Mouse (Mus musculus) adrenal gland, postnatal 10 days (tissue): ENCODE results near the gene Amigo2. TPM values are rescaled to one million over a fixed set of nuclear protein-coding genes. Genes with fewer than 3 reads are reported as not detected.

Source experiments
- DNase-seq: peaks from one replicate; pipeline ENCODE4 v3.0.0; 2021; ENCODE audit warnings: mixed read lengths
- total RNA-seq, 2 experiments: library from RNA; stranded (reverse); gene quantifications; 2 replicates each; pipeline ENCODE4 v1.2.3; 2021

The Amigo2 gene
- total RNA-seq, 2 experiments from 2014 or later: 9.2 to 12.1 TPM

DNA sequence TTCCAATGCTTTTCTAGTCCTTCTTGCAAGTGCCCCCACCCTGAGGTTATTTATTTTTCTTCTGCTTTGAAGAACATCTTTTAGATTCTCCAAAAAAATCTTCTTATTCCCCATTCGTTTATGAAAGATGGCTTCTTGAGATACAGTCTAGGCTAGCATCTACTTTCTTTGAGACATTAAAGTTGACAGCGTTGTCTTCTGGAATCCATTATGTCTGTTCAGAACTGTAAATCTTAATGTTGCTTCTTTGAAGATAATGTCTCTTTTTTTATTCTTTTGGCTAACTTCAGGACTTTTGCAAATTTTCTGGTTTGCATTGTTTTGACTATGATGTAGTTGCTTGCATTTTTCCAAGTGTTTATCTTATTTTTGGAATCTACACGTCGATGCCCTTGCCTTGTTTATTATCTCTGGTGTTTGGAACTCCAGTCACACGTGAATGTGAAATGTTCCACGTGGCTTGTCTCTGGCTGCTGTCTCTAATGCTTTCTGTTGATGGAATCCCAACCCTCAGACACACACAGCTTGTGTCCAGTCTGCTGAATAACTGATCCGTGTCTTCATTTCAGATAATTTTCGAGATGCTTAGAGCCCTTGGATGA lies 20.1 kb upstream of the Amigo2 start:
- DNase-seq: no peak

DNA sequence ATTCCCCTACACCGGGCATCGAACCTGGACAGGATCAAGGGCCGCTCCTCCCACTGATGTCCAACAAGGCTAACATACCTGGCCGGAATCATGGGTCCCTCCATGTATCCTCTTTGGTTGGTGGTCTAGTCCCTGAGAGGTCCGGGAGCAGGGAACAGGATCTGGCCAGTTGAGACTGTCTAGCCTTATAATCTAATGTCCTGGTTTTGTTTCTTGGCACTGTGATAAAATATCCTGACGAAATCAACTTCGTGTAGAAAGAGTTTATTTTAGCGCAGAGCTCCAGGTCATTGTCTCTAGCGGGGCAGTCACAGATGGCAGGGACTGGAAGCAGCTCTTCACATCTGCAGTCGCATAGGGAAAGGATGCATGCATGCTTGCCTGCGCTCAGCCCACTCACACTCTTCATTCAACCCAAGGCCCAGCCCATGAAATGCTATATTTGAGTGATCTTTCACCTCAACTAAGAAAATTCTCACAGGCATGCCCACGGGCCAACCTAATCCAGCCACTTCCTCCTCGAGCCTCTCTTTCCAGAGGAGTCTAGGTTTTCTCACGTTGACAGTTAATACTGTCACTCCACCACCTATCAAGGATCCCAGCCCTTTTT lies 19.3 kb upstream of the Amigo2 start:
- no peak for DNase-seq

DNA sequence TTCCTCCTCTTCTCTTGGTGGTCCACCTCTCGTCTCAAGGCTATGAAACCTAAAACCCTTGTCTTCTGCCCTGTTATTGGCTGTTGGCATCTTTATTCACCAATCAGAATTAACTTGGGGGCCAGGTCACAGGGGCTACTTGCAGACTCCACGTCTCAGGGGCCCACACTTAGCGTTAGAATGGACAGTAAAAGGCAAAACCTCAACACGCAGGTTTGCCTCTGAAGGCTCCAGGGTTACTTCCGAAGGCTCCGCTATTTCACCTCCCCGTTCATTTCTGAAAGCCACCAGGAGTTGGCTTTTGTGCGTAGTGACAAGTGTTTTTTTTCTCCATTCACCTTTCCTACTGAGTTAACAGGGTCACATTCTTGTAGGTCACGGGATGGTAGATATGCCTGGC lies 15.2 kb upstream of the Amigo2 start:
- no peak for DNase-seq

DNA sequence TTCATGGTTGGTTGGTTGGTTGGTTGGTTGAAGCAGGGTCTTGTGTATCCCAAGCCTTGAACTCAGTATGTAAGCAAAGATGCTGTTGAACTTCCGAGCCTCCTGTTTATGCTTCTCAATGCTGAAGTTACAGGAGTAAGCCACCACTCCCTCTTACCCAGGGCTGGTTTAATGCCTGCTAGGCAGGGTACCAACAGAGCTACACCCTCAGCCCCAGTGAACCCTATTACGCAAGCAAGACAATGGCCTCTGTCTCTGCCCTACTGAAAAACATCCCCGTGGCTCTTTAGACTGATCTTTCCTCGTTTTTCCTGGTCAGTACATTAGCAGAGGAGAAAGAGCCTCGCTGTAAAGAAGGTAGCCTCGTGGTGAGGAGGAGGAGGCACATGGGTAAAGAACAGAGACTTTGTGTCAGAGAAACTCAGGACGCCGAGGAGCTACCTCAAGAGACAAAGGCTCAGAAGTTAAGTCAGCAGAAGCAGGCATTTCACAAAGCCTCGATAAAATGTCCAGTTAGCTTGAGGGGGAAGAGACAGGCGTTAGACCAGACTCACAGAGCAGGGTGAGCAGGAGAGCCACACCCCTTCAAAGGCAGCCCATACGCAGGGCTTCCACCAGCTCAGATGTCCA lies 13.0 kb upstream of the Amigo2 start:
- no peak for DNase-seq

DNA sequence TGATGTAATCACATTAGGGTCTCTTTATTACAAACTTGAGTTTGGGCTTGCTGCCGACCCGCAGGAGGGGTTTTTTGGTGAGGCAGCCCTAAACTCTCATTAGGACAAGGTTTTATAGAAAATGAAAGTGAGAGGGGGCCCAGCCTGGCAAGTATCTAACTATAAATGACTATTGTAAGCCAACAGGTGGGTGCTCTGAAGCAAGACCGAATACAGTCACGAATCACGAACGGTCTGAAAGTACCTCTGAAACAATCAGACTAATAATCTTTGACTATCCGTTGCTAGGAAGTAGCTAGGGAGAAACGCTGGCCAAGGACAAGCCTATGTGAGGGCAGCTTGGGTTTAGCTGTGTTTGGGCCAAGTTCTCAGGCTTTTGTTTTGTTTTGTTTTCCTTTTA lies 12.2 kb upstream of the Amigo2 start:
- no peak for DNase-seq

DNA sequence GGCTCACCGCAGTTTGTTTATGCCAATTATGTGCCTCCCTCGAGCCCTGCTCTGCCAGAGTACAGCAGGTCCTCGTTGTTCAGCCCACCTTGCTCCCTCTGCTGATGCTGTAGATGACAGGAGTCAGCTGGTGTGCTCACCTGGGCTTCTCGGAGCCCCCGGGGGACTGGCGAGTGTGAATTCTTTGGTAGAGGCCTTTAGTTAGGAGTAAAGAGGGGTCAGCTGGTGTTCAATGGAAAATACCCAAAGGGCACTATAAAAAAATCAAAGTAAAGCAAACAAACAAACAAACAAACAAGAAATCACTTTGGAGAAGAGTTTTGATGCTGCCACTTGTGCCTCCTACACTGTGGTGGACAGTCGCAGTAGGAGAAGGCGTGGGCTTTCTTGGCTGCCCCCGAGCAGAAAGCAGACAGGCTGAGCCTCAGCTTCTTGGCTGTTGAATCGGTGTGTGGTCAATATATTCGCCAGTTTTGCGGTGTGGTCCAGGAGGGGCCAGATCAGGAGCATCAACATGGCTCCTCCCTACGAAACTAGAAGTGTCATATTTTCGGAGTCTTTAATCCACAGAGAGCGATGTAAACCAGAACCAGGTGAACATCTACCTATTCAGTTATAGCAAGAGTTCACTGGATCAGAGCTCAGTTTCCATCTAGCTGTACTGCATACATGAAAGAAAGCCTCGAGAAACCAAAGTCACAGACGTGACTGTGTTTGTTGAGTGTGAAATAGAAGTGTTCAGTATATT lies 11.6 kb upstream of the Amigo2 start:
- DNase-seq: no peak

DNA sequence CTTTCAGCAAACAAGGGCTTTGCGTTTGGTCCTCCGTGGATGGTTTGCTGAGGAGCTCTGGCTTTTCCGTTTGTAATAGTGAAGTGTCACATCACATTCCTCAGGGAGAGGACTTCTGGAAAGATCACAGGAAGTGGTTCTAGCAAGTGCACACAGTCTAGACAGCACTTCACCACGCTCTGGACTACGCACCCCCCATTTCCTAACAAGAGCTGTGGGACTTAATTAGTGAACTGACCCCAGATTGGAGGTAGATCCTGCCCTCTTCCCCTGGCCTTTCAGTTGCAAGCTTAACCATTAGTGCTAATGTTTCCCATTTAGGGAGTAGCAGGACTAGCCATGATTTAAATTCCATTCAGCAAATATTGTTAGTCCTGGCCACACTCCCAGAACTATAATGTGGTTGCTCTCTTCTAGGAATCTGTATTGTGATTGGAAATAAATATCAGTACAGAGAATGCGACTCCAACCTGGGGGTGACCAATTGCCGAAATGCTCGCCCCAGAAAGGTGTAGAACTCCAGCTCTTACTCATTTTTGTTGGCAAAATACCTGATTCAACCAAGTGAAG lies 10.2 kb upstream of the Amigo2 start:
- no peak for DNase-seq

DNA sequence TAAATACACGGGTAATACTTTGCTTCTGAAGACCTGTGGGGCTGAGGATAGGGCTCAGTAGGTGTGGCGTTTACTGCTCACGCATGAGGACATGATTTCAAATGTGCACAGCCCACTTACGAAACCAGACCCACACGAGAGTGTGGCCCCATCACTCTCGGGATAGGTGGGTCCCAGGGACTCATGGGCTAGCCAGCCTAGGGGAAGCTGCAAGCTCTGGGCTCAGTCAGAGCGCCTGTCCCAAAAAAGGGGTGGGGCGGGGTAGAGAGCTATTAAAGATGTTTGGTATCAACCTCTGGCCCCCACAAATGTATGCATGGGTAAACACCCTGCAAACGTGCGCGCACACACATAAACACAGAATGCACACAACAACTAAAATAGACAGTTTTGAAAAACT lies 9.3 kb upstream of the Amigo2 start:
- DNase-seq: no peak

DNA sequence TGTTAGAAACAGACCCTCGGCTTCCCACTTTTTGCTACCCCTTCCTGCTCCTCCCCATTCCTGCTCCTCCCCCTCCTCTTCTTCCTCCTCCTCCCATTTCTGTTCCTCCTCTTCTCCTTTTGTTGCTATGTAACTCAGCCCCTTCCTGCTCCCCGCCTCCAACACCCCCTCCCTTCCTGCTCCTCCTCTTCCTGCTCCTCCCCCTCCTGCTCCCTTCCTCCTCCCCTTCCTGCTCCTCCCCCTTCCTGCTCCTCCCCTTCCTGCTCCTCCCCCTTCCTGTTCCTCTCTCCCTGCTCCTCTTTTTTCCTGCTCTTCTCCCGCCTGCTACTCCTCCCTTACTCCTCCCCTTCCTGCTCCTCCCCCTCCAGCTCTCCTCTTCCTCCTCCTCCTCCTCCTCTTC lies 8.7 kb upstream of the Amigo2 start:
- no peak for DNase-seq

DNA sequence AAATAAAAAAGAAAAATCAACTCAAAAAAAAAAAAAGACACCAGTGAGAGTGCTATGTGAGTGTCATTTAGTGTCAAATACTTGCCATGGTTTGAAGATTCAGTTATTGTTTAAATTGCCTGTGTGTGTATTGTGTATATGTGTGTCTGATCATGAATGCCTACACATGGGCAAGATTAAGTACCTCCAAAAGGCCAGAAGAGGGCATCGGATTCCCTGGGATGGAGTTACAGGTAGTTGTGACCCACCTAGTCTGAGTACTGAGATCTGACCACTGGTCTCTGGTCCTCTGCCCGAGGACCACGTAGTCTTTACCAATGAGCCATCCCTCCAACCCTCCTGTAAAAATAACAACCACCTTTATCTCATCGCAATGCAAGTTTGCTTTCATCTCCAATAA lies 7.3 kb upstream of the Amigo2 start:
- DNase-seq: no peak

DNA sequence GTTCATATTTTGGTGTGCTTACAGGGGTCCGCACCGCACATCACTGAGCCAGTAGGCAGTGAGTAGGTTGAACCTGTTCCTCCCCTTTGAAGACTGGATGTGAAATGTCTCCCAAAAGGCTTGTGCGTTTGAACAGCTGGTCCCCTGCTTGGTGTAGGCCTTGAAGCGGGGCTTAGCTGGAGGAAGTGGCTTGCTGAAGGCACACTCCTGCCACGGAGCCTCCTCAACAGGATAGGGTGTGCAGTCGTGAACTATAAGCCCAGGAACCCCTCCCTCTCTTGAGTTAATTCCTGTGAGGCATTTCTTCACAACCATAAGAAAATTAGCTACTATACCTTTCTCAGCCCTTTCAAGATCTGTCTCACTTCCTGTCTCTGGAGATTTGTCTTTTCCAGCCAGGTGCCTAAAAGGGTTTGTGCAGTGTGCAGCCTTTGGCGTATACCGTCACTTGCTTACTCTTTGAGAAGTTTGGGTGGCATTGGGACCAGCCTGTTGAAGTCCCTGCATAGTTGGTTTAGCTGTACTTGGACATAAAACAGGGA lies 5.5 kb upstream of the Amigo2 start:
- DNase-seq: no peak

DNA sequence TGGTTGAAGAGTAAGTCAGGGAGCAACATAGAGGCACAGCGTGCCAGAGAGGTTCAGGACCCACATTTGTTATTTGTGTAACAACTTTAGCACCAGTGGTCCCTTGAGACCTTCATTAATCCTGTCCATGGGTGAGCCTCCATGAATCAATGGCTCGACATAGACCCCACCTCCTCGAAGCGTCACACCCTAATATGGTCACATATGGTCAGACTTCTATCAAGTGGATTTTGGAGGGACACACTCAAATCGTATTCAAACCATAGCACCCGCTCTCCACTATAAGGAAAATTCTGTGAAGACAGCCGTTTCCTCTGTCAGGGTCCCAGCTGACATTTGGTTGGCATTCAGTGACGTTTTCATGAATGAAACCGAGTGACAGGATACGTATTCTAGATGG lies 2.2 kb upstream of the Amigo2 start:
- DNase-seq: no peak

DNA sequence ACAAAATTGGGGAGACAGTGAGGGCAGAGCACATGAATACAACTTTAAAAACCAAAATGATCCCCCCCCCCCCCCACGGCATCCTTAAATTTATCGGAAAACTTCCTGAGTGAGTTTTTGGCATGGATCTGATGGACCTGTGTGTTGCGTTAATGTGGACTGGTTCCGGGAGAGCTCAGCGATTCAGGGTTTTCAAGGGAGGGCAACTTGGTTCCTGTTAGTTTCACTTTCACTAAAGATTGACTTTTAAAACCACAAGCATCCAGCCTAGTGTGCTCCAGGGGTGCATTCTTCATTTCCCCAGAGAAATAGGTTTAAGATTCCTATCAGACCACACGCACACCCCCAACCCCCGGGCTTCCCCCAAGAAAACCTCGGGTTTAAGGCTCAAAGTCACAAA lies 1.2 kb upstream of the Amigo2 start:
- DNase-seq: peak; percentile 38

DNA sequence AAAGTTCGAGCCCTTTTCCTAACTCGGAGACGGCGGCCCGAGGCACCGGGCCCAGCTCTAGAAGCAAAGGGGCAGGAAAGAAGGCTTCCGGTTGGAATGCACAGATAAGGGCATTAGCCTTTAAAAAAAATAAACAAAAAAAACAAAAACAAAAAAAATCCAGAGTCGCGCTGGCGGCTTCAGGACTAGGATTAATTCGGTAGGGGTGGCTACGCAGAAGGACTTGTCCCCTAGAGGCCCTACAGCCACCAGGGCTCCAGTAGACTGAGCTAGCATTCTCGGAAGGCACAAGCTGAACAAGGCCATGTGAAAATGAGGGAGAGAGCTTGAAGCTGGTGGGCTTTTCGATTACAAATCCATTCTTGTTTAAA lies 689 bp upstream of the Amigo2 start:
- DNase-seq: peak; percentile 58

DNA sequence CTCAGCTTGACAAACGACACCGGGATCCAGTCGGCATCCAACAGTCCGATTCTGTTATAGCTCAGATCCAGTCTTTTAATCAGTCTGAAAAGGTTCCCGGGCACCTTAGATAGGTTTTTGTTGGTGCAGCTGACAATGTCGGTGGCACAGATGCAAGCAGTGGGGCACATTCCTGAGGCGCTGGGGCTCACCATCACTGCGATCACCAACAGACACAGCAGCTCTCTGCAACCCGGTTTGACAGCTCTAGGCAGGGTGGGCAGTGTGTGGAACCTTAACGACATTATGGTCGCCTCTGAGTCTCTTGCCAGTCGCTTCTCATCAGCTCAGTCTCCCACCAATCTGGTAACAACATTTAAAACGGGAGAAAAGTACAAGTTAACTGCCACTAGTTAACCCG lies 831 bp downstream of the Amigo2 start:
- DNase-seq: no peak

DNA sequence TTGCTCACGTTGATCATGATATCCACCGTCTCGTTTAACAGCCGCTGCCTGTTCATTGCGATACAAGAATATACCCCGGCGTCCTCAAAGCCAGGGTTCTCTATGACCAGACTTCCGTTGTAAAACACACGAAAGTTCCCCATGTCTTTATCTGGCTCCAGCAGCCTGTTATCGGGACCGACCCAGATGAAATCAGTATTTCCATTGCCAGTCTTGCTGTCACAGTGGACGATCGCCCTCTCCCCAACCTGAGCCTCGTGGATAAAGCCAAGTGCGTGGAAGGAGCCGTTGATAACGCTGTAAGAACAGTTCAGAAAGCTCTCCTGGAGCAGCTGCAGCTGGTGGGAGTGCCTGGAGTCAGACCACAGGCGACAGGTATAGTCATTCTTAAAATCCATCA lies 1.7 kb downstream of the Amigo2 start:
- DNase-seq: no peak

DNA sequence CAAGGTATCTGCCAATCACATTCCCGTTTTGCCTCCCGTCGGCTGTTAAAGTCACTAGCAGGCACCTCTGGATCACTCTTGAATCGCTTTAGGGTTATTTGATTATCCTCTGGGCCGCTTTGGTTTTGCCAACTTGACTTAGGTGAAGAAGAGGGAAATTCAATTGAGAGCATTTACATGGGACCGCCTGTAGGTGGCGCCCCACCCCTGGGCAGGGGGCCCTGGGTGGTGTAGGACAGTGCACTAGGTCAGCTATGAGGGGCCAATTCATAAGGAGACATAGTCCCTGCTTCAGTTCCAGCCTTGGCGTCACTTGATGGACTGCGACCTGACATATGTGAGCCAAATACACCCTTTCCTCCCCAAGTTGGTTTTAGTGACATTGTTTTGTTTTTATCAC lies 10.1 kb downstream of the Amigo2 start:
- peak; percentile 80 for DNase-seq

DNA sequence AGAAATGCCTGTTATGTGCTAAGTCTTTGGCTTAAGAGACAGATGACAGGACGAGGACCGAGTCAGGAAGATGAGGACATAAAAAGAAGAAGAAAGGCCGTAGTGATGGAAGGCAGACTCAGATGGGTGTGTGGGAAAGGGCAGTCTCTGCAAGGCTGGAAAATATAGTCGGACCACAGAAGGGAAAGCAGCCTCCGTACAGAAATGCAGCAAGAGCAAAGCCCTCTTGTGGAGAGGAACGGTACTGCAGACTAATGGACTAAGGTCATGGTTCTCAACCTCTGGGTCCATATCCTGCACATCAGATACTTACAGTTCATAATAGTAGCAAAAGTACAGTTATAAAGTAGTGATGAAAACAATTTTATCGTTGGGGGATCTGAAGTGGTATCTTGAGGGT lies 11.9 kb downstream of the Amigo2 start:
- DNase-seq: peak; percentile 79

DNA sequence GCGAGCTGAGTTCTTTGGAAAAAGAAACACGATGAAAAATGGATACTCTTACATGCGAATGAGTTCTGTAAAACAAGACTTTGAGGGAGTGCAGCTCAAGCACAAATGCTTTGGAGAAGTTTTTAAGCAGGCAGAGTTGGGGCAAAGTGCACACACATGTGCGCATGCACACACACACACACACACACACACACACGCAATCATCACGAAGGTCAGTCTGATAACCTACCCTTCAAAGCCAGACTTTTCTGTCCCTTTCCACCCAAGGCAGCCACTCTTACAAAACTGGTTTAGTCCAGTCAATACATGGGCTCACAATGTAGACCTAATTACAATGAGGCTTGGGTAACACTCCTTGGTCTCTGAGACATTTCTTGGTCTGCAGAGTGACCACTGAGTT lies 13.0 kb downstream of the Amigo2 start:
- DNase-seq: no peak

DNA sequence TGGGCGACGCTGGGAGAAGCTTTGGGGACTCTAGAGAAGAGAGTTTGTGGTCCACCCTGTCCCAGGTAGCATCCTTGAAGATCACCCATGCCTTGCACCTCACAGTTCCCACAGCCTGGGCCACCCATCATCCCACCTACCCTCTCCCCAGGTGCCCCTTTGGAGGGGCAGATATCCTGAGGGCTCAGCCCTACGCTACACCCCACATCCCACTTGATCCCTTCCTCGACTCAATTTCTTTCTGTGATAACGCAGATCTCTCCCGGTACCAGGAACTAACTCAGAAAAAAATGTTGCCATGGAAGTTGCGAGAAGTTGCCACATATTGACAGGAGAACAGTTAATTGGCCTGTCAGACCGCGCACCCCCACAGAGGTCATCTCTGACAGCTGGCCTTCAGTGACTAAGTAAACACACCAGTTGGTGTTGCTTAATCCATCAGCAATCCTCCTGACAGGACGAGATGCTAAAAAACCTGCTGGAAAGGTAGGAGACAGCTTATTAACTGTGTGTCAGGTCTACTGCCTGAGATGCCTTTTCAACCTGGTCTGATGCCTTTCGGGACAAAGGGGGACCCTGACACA lies 17.5 kb downstream of the Amigo2 start:
- DNase-seq: no peak

DNA sequence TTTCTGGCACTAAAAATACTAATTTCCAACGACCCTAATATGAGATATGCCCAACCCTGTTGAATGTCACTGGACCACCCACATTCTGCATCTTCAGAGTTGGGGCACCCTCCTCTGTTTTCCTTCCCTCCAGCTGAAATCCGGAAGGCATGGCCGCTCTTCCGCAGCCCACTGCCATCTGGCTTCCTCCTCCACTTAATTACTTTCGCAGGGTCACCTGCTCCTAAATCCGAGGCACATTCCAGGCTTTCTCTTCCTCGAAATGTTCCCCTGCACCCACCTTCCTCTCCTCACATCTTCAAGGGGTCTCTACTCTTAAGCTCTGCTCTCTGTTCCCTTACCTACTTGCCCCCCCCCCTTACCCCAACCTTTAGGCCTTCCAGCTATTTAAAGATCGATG lies 23.1 kb downstream of the Amigo2 start:
- DNase-seq: no peak

DNA sequence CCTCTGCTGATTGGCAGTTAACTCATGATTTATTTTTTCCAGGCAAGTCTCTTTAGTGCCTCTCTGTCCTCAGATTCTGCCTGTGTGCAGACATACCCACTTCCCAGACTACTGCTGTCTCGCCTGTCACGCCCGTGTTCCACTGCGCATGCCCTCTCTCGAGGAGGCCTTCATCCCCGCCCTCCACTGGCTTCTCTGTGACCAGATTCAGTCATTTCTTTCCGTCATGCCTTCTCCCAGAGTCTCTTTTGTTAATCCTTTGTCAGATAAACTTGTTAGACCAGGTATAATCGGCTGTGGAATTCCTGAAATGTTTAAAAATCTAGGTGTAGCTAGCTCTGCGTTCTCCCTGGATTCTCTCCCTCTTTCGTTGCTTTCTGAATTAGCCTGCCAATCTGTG lies 23.7 kb downstream of the Amigo2 start:
- DNase-seq: no peak

DNA sequence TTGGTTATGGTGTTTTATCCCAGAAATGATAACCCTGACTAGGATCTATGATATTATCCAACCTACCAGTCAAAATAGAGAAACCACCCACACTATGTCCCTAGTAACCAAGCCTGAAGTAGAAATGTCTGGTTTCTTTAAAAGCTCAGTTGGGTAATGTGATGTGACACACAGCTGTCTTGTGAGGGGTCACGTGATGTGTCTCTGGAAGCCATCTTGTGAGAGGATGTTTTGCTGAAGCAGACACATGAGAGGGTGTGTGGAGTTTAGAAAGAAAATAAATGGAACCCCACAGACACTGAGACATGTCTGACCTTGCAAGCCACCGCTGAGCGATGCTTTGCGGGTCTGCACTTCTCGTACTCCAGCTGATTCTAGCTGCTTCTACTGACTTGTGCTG lies 30.2 kb downstream of the Amigo2 start:
- DNase-seq: no peak
